Mouse (Mus musculus) heart, embryonic 15.5 days (tissue): ENCODE results near the gene Nup93. TPM values are rescaled to one million over a fixed set of nuclear protein-coding genes. Genes with fewer than 3 reads are reported as not detected.

Experiments
- ATAC-seq: fragments of 200-750 bp; cut with Nextera tagmentation; replicated peaks from 2 replicates; pipeline ENCODE4 v1.8.0; 2017; ENCODE audit warnings: low read depth, moderate TSS enrichment; ENCODE audit not compliant: insufficient number of reproducible peaks, insufficient read depth, low FRiP score
- H3K27ac ChIP-seq: fragments of 300-500 bp; sonication (generic); 2 replicates; pipeline ENCODE4 v1.5.1; 2015; ENCODE audit warnings: mild to moderate bottlenecking, inconsistent platforms
- H3K27me3 ChIP-seq: fragments of 300-500 bp; sonication (generic); 2 replicates; pipeline ENCODE4 v1.6.1; 2015; ENCODE audit warnings: inconsistent platforms
- H3K36me3 ChIP-seq: fragments of 300-500 bp; sonication (generic); 2 replicates; pipeline ENCODE4 v1.6.1; 2015; ENCODE audit warnings: mild to moderate bottlenecking, inconsistent platforms
- H3K4me1 ChIP-seq: fragments of 300-500 bp; sonication (generic); replicated peaks from 2 replicates; pipeline ENCODE4 v1.6.1; 2015; ENCODE audit warnings: inconsistent platforms
- H3K4me2 ChIP-seq: fragments of 300-500 bp; sonication (generic); 2 replicates; pipeline ENCODE4 v1.6.1; 2015; ENCODE audit warnings: inconsistent platforms, mild to moderate bottlenecking, moderate library complexity
- H3K4me3 ChIP-seq: fragments of 300-500 bp; sonication (generic); 2 replicates; pipeline ENCODE4 v1.5.1; 2015; ENCODE audit warnings: mild to moderate bottlenecking, inconsistent platforms
- H3K9ac ChIP-seq: fragments of 300-500 bp; sonication (generic); 2 replicates; pipeline ENCODE4 v1.6.1; 2015; ENCODE audit warnings: mild to moderate bottlenecking, inconsistent platforms
- H3K9me3 ChIP-seq: fragments of 300-500 bp; sonication (generic); replicated peaks from 2 replicates; pipeline ENCODE4 v1.6.1; 2016; ENCODE audit warnings: inconsistent platforms
- WGBS: fragments of 180-500 bp; shearing (Covaris S2); methylation state at CpG from one replicate; pipeline ENCODE4 v1.1.7; 2015; ENCODE audit warnings: mixed read lengths; 5-methylcytosine and 5-hydroxymethylcytosine counted together
- polyA plus RNA-seq: library from polyadenylated mRNA; unstranded; fragments of >200 nt; fragmentation: Nextera tagmentation; extraction: Ambion mirVana; gene quantifications from 2 replicates; pipeline ENCODE4 v1.2.1, GENCODE M21; 2015

The Nup93 gene
- polyA plus RNA-seq, 1 experiment from 2014 or later, result 51.6 TPM

DNA sequence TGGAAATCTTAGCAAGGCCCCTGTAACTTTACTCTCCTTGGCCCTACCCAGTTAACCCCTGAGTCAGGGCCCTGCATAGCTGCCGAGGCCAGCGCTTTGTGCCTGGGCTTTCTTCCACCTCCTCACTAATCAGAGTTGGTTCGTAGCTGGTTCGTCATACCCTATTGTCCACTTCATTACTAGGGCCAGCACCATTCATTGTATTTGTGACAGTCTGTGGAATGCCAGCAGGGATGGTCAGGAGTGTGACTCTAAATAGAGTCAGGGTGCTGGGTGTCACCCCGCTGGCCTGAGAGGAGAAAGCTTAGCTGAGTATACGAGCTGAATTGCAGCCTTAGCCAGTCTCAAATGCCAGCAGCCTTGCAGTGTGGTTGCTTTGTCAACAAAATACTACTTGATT lies 82.7 kb downstream of the Nup93 start:
- Histone ChIP-seq H3K4me1 (peaks cover 31% of the 10 kb centered on the region), H3K4me2 (no peak overlapping the region), H3K27ac (peak overlapping the region; percentile 57), H3K27me3 (no peaks in the 10 kb centered on the region), H3K36me3 (peaks cover 4% of the 10 kb centered on the region; the same call in 1 of the 2 replicates), H3K9ac (no peak overlapping the region), H3K4me3 (no peak overlapping the region), H3K9me3 (no peaks in the 10 kb centered on the region)
- no peak for ATAC-seq
- WGBS, result 54% methylated on average over 6 of the region's 6 CpGs

DNA sequence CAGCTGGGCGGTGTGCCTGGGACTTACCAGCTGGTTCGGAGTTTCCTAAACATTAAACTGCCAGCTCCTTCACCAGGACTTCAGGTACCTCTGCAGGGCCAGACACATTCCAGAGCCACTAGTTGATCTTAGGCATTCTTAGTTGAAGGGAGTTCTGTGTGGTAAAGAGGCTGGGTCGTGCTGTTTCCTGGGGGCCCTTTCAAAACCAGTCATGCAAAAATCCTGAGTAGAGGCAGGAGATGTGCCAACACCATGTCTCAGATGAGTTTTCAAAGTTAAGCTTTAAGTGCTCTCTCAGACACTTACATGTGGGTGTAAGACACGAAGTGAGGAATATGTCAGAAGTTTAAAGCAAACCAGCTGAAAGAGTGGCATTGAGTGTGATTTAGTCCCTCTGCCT lies 86.4 kb downstream of the Nup93 start:
- Histone ChIP-seq H3K9me3 (no peaks in the 10 kb centered on the region), H3K4me2 (no peak overlapping the region), H3K4me3 (no peak overlapping the region), H3K27me3 (no peaks in the 10 kb centered on the region), H3K27ac (no peak overlapping the region), H3K36me3 (peaks cover 34% of the 10 kb centered on the region), H3K4me1 (peaks cover 15% of the 10 kb centered on the region), H3K9ac (no peak overlapping the region)
- 69% methylated on average over 4 of the region's 4 CpGs for WGBS
- ATAC-seq, result no peak

DNA sequence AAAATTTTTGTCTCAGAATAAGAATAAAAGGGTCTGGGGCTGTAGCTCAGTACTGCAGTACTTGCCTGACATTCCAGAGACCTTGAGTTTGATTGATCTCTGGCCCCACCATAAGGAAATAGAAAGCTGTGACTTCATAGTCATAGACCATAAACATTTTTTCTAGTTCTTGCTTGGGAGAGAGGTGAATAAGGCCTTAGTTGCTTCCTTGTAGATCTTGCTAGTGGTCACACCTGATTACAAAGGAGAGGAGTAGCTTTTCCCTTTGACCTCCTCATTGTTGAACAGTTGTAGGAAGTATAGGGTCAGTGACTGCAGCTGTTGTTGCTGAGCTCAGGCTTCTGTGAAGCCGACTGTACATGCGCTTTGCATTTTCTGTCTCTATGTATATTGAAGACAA lies 90.0 kb downstream of the Nup93 start:
- Histone ChIP-seq H3K36me3 (peaks cover 36% of the 10 kb centered on the region), H3K9ac (no peak overlapping the region), H3K4me3 (no peak overlapping the region), H3K27me3 (no peaks in the 10 kb centered on the region), H3K4me1 (peaks cover 12% of the 10 kb centered on the region), H3K4me2 (no peak overlapping the region), H3K27ac (no peak overlapping the region), H3K9me3 (no peaks in the 10 kb centered on the region)
- WGBS, result 95% methylated on average over 2 of the region's 2 CpGs
- ATAC-seq, result no peak

DNA sequence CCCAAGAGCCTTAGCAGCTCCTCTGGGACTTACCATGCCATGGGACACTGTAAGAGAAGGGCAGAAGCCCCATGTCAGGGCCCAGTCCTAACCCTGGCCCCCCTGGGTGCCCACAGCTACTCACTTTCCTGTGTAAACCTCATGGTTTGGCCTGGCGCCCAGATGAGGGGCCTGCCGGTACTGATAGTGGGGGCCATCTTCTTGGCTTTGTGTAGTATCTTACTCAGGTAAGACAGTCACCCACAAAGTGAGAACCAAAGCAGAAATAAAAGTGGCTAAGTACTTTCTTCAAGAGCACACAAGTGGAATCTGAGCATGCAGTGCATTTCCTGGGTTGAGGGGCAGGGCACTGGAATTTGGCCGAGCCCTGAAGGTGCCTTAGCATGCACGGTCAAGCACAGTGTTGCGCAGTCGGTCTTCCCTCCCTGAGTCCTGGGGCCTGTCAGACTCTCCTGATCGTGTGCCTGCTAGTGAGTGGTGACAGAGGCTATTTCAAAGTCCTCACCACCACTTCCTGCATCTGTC lies 92.7 kb downstream of the Nup93 start:
- Histone ChIP-seq H3K9ac (no peak overlapping the region), H3K4me2 (no peak overlapping the region), H3K9me3 (no peaks in the 10 kb centered on the region), H3K4me1 (peaks cover 12% of the 10 kb centered on the region), H3K27me3 (no peaks in the 10 kb centered on the region), H3K36me3 (peaks cover 52% of the 10 kb centered on the region), H3K27ac (peak overlapping the region; percentile 50), H3K4me3 (no peak overlapping the region)
- ATAC-seq, result peak; percentile 58
- WGBS, result 39% methylated on average over 7 of the region's 7 CpGs

DNA sequence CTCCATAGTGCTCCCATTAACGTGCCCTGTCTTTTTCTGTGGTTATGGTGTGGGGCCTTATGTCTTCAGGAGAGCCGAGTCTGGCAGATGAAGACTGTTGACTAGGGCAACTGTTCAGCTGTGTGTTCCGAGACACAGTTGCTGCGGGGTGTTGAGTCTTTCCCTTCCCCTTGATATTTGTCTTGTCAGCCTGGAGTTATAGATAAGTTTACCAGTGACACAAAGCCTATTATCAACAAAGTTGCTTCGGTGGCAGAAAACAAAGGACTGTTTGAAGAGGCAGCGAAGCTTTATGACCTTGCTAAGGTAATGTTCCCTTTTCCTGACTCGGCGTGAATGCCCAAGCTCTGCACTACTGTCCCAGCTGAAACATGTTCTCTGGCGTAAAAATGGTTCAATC lies 93.3 kb downstream of the Nup93 start:
- WGBS, result 62% methylated on average over 9 of the region's 9 CpGs
- peaks cover 55% of the 10 kb centered on the region for H3K36me3 ChIP-seq

DNA sequence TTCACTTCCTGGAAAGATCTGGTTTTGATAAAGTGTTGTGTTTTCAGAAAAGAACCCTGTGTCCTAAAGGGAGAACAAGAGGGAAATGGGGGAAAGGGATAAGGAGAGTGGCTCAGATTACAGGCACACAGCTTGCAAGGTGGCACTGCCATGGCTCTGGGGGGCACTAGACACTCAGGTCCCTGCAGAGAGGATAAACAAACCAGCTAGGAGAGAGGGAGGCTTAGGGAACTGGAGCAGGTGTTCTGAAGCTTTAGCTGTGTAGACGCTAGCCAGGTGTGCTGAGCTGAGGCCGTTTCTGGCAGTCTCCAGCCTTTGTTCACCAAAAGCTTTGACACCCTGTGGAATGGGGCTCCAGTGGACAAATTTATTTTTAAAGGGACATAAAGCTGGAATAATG lies 99.7 kb downstream of the Nup93 start:
- no peak for ATAC-seq
- no peak overlapping the region for H3K4me3 ChIP-seq
- H3K36me3 ChIP-seq, result peaks cover 43% of the 10 kb centered on the region; the same call in 1 of the 2 replicates
- 74% methylated on average over 2 of the region's 2 CpGs for WGBS
- H3K27ac ChIP-seq, result no peak overlapping the region
- no peak overlapping the region for H3K9ac ChIP-seq
- no peaks in the 10 kb centered on the region for H3K27me3 ChIP-seq
- no peak overlapping the region for H3K4me2 ChIP-seq
- no peaks in the 10 kb centered on the region; the same call in 1 of the 2 replicates for H3K4me1 ChIP-seq
- H3K9me3 ChIP-seq, result no peaks in the 10 kb centered on the region

More for the DNA sequence above, 93.3 kb downstream of the Nup93 start:
- Histone ChIP-seq H3K9me3 (no peaks in the 10 kb centered on the region), H3K27ac (peak overlapping the region; percentile 50), H3K4me1 (peaks cover 12% of the 10 kb centered on the region), H3K9ac (no peak overlapping the region), H3K4me2 (no peak overlapping the region), H3K4me3 (no peak overlapping the region), H3K27me3 (no peaks in the 10 kb centered on the region)
- no peak for ATAC-seq

DNA sequence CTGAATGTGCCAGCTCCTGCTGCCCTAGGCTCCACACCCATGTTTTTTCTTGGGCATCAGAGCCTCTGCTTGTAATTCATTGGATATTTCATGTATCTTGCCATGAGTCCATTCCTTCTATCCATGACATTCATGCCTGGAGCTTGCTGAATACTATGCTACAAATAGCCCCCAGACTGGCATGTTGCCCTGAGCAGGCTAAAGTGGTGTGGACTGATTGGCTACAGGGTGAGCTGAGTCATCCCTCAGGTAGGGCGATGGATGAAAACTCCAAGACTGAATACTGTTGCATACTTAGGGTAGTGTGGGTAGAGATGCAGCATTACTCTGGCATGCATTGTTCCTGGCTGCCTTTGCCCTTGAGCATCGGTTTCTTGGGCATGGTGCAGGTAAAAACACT lies 102.9 kb downstream of the Nup93 start:
- Histone ChIP-seq H3K36me3 (peaks cover 21% of the 10 kb centered on the region; the same call in 1 of the 2 replicates), H3K4me3 (no peak overlapping the region), H3K4me1 (no peaks in the 10 kb centered on the region; the same call in 1 of the 2 replicates), H3K9ac (no peak overlapping the region), H3K9me3 (no peaks in the 10 kb centered on the region), H3K4me2 (no peak overlapping the region), H3K27me3 (no peaks in the 10 kb centered on the region), H3K27ac (no peak overlapping the region)
- ATAC-seq, result peak; percentile 66; the same call in 1 of the 2 replicates
- 75% methylated on average over 2 of the region's 2 CpGs for WGBS

DNA sequence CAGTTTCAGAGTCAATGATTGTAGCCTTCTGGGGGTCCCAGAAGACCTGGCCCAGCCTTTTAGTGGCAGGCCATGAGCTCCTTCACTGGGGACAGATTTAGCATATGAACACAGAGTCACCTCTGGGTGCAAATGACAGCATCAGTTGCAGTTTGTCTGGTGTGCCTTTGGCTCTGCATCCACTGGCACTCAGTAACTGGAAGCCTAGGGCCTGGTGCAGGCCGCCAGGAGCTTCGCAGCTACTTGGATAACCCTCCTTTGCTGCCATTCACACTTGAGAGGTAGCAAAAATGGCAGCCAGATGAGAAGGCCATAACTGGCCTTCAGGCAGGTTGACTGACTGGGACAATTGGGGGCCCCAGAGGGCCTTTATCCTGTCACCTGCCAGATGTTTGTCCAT lies 103.3 kb downstream of the Nup93 start:
- H3K4me2 ChIP-seq, result no peak overlapping the region
- no peak overlapping the region for H3K27ac ChIP-seq
- H3K4me1 ChIP-seq, result no peaks in the 10 kb centered on the region; the same call in 1 of the 2 replicates
- no peak overlapping the region for H3K9ac ChIP-seq
- no peaks in the 10 kb centered on the region for H3K9me3 ChIP-seq
- no peak overlapping the region for H3K4me3 ChIP-seq
- 97% methylated on average over 2 of the region's 2 CpGs for WGBS
- peaks cover 17% of the 10 kb centered on the region; the same call in 1 of the 2 replicates for H3K36me3 ChIP-seq
- H3K27me3 ChIP-seq, result no peaks in the 10 kb centered on the region
- no peak for ATAC-seq

DNA sequence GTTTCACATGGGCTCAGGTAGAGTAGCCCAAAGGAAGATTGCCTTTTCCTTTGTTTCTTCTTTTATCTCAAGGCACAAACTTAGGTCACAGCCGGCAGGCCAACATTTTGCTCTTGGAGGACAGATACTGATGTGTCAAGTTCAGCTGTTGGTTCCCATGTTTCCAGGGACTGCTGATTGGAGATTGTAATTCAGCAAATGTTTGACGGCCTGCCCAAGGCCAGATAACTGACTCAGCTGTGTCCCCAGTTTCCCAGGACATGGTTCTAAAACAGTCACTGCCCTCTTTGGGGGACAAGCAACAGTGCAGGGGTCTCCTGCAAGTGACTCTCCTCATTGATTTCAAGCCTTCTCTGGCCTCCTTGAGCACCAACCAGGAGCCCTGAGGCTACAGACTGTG lies 105.7 kb downstream of the Nup93 start:
- Histone ChIP-seq H3K36me3 (peaks cover 10% of the 10 kb centered on the region; the same call in 1 of the 2 replicates), H3K27ac (no peak overlapping the region), H3K4me3 (no peak overlapping the region), H3K9ac (no peak overlapping the region), H3K4me1 (no peaks in the 10 kb centered on the region; the same call in 1 of the 2 replicates), H3K9me3 (no peaks in the 10 kb centered on the region), H3K4me2 (no peak overlapping the region), H3K27me3 (no peaks in the 10 kb centered on the region)
- no peak for ATAC-seq
- WGBS, result 51% methylated on average over 2 of the region's 2 CpGs

DNA sequence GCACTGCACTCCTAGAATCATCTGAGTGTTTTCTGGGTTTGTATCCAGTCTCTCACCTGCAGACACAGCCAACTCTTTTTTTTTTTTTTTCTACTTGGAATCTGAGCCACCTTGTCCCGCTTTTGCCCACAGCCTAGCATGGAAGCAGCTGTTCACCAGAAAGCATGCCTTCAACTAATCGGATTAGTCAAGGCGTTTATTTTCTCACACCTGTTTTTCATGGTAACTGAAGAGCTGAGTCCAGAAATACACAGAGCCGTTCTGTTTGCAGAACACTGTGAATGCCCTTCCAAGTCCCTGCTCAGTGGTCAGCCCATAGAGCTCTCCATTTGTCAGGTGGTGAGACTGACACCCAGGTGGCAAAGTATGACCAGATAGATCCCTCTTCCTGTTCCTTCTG lies 107.7 kb downstream of the Nup93 start:
- Histone ChIP-seq H3K9ac (no peak overlapping the region), H3K27ac (no peak overlapping the region), H3K27me3 (0 out of 2 replicates have a peak, but pooled peaks cover 4% of the 10 kb centered on the region), H3K9me3 (no peaks in the 10 kb centered on the region), H3K4me3 (no peak overlapping the region), H3K4me1 (peaks cover 6% of the 10 kb centered on the region; the same call in 1 of the 2 replicates), H3K4me2 (no peak overlapping the region), H3K36me3 (no peaks in the 10 kb centered on the region)
- 73% methylated on average over 4 of the region's 4 CpGs for WGBS
- ATAC-seq, result no peak

DNA sequence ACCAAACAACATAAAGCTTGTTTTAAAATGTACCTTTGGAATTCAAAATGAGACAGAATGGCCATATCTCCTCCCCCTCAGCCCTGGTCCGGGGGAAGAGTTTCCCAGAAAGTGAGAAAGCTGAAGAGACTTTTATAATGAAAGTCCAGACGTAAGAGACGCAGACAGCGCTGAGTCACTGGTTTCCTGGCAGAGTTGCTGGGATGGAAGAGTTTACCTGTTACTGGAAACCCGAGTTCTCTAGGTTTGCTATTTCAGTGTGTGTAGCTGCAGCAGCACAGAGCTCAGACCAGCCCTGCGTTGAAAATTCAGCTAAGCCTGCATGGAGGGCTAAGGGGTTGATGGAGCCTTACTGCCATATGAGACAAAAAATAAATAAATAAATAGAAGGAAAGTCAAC lies 108.7 kb downstream of the Nup93 start:
- no peaks in the 10 kb centered on the region for H3K36me3 ChIP-seq
- no peak overlapping the region for H3K4me2 ChIP-seq
- no peak overlapping the region for H3K4me3 ChIP-seq
- no peak for ATAC-seq
- no peak overlapping the region for H3K27ac ChIP-seq
- H3K9ac ChIP-seq, result no peak overlapping the region
- H3K4me1 ChIP-seq, result 0 out of 2 replicates have a peak, but pooled peaks cover 6% of the 10 kb centered on the region
- 77% methylated on average over 6 of the region's 6 CpGs for WGBS
- no peaks in the 10 kb centered on the region for H3K9me3 ChIP-seq
- H3K27me3 ChIP-seq, result 0 out of 2 replicates have a peak, but pooled peaks cover 4% of the 10 kb centered on the region

DNA sequence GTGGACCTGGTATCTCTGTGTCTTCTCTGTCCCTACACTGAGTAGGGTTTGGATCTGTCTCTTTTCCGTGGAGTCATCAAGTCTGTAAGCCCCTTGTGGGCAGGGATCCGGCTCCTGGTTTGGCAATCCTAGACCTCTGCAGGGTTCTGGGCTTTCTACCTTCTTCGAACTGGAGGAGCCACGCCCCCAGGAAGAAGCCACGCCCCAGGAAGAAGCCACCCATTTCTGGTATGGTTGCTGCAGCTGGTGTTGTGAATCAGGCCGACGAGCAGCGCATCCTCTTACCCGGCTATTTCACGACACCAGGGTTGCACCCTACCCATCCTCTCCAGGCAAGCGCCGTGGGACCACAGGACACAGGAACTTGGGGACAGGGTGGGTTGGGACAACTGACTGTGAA lies 109.7 kb downstream of the Nup93 start:
- 0 out of 2 replicates have a peak, but pooled peaks cover 4% of the 10 kb centered on the region for H3K27me3 ChIP-seq
- 0 out of 2 replicates have a peak, but pooled peaks cover 6% of the 10 kb centered on the region for H3K4me1 ChIP-seq
- H3K9me3 ChIP-seq, result no peaks in the 10 kb centered on the region
- H3K4me3 ChIP-seq, result no peak overlapping the region
- WGBS, result 48% methylated on average over 12 of the region's 12 CpGs
- no peak overlapping the region for H3K9ac ChIP-seq
- H3K4me2 ChIP-seq, result no peak overlapping the region
- no peak for ATAC-seq
- H3K36me3 ChIP-seq, result no peaks in the 10 kb centered on the region
- H3K27ac ChIP-seq, result no peak overlapping the region
